Mouse (Mus musculus) right cerebral cortex, postnatal 36 days (tissue): ENCODE data around the gene Stap2.
A peak's percentile ranks its signal among the peaks of the same experiment; 100 is the strongest.

Source experiments
- DNase-seq, 2 experiments: peaks; one replicate each; pipeline ENCODE4 v3.0.0; 2022; ENCODE audit warnings: low spot score in 2 of 2, mixed read lengths in 1 of 2

Gene Stap2

DNA sequence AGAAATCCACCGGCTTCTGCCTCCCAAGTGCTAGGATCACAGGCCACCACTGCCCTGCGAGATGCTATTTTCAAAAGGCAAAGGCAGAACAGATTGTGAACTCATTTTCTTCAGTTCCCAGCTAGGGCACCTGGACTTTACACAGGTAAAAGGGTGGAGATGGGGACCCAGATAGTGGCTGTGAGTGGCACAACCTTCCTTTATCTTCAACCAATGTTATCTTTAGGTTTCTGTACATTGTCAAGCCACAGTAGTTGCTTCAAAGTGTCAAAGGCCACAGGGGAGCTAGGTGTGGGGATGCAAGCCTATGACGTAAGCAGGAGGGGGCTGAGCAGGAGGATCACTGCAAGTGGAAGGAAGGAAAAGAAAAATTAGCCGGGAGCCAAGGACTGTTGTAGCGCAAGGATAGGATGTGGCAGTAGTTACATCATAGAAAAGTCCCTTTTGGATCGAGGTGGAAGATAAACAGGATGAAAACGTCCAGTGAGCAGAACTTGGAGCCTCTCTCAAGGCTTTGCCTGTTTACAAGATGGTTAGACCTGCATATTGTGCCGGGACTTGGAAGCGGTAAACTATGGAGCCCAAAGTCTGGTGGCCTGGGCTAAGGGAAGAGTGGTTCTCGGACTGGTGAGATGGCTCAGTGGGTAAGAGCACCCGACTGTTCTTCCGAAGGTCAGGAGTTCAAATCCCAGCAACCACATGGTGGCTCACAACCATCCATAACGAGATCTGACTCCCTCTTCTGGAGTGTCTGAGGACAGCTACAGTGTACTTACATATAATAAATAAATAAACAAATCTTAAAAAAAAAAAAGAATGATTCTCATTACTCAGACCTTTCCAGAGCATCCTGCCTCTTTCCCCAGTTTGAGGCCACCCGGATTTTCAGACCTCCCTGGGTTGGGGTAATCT lies 2.3 kb upstream of the Stap2 start:
- DNase-seq, result no peak

- no peak for DNase-seq
These were observed 1.6 kb upstream of the Stap2 start for GRCm38 (mm10) chr17:56006956-56007355.

GRCm38 (mm10) chr17:56003000-56003399 lies 2.4 kb downstream of the Stap2 start:
- DNase-seq, result no peak

- no peak for DNase-seq
These were observed 5.4 kb downstream of the Stap2 start for GRCm38 (mm10) chr17:55999794-56000499.

DNA sequence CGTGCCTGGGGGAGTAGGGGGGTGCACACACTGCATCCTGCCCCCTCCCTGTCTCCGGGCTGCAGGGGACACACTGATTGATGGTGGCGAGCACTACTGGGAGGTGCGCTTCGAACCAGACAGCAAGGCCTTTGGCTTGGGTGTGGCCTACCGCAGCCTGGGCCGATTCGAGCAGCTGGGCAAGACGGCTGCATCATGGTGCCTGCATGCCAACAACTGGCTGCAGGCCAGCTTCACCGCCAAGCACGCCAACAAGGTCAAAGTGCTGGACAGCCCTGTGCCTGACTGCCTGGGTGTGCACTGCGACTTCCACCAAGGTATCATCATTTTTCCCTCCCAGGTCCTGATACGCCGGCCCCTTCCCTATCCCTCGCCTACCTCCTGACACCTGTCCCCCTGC lies 9.4 kb downstream of the Stap2 start:
- DNase-seq, result no peak

- no peak for DNase-seq
These were observed 15.0 kb downstream of the Stap2 start for GRCm38 (mm10) chr17:55990278-55990898.

- DNase-seq, result peak; percentile 80 to 81
These were observed 19.1 kb downstream of the Stap2 start, which contains the start of gene Fsd1 for GRCm38 (mm10) chr17:55986030-55986961. Fsd1 (plus strand) TSS chr17:55986509.

- no peak for DNase-seq
These were observed 28.1 kb downstream of the Stap2 start for GRCm38 (mm10) chr17:55977301-55977700.

GRCm38 (mm10) chr17:55976255-55976862 lies 29.0 kb downstream of the Stap2 start:
- DNase-seq, result peak in 1 of 2 experiments; percentile 64

GRCm38 (mm10) chr17:55971453-55971852 lies 33.9 kb downstream of the Stap2 start:
- DNase-seq, result no peak

DNA sequence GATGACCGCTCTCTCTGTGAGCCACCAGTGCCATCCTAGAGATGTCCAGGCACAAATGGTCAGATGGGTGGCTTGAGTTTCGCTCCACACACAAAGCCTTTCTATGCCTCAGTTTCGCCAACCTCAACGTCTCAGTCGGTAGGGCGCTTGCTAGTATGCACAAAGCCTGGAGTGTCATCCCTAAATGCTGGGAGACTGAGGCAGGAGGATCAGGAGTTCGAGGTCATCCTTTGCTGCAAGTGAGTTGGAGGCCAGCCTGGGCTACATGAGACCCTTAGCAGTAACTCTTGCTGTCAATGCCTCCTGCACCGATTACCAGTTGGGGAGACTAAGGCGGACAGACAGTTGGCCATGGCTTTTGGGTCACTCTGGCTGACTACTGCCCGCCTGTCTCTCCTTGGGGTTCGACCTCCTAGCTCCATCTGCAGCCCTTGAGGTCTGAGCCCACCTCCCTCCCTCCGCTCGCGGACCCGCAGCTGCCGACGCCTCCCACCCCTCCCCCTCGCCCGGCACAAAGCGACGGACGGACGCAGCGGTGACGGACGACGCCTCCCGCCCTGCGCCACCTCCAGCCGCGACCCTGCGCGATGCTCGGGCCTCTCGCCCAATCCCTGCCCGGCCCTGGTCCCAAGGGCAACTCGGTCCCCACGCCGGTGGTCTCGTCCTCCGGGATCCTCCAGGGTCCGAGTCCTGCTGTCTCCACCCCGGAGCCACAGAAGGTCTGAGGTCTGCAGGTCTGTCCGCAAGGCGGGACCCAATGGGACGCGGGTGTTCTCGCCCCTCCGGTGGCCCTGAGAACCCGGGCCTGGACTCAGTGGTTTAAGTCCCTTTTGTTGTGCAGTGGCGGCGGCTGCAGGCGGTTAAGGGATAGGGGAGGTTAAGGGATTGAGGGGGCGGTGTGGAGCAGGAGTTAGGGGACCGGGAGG lies 35.2 kb downstream of the Stap2 start, which contains the start of gene Shd:
Shd (plus strand) TSS at position 502 of the 926 bp plus-strand sequence.
- DNase-seq, result no peak

- no peak for DNase-seq
These were observed 35.8 kb downstream of the Stap2 start for GRCm38 (mm10) chr17:55969560-55969959.

- no peak for DNase-seq
These were observed 37.2 kb downstream of the Stap2 start for GRCm38 (mm10) chr17:55968210-55968609.

GRCm38 (mm10) chr17:55967186-55967585 lies 38.2 kb downstream of the Stap2 start:
- DNase-seq, result no peak

- no peak for DNase-seq
These were observed 40.4 kb downstream of the Stap2 start for GRCm38 (mm10) chr17:55964996-55965395.

DNA sequence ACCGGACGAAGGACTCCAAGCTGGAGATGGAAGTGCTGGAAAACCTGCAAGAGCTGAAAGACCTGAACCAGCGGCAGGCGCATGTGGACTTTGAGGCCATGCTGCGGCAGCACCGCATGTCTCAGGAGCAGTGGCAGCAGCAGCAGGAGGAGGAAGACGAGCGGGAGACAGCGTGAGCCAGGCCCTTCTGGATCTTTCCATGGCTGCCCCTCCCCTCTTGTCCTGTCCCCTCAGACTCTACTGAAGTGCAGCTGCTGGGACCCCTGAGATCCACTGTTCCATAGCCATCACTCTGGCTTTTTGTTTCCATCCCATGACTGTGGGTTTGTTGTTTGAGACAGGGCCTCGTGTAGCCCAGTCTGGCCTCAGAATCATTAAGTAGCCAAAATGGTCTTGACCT lies 40.9 kb downstream of the Stap2 start:
- no peak for DNase-seq

DNA sequence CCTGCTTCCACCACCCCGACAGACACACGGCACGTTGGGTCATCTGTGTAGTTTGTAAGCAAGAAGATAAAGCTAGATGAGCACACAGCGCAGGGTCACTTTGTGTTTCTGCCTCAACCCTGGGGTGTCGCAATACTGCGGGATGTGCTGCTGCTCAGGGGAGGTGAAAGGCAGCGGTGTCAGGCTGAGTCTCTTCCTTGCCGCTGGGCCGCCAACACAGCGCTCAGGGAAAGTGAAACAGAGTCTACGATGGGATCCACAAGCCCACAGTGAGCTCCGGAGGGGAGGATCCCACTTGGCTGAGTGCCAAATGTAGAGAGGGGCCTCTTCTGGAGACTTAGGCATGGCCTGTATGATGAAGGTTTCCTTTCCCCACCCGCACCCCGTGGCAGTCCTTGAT lies 42.2 kb downstream of the Stap2 start:
- no peak for DNase-seq

- no peak for DNase-seq
These were observed 43.8 kb downstream of the Stap2 start for GRCm38 (mm10) chr17:55961631-55962030.

GRCm38 (mm10) chr17:55960791-55961190 lies 44.6 kb downstream of the Stap2 start:
- no peak for DNase-seq
